Mouse (Mus musculus) ES-E14 (cell line): ENCODE data around the gene Adprhl1. TPM values are rescaled to one million over a fixed set of nuclear protein-coding genes. Genes with fewer than 3 reads are reported as not detected.

Experiments used
- DNase-seq: peaks from one replicate; pipeline ENCODE4 v3.0.0-alpha.2; 2013; ENCODE audit warnings: low read depth, low spot score
- H3K27ac ChIP-seq: 2 replicates; pipeline ENCODE4 v1.5.1; 2012; ENCODE audit warnings: low read depth, mild to moderate bottlenecking, low read length, moderate library complexity, mixed read lengths; ENCODE audit not compliant: poor library complexity, insufficient read depth, severe bottlenecking
- H3K36me3 ChIP-seq: 2 replicates; pipeline ENCODE4 v1.6.1; 2012; ENCODE audit warnings: mild to moderate bottlenecking, low read length, moderate library complexity, mixed read lengths; ENCODE audit not compliant: control insufficient read depth, poor library complexity, insufficient read depth, severe bottlenecking
- H3K4me1 ChIP-seq, 2 experiments: fragments of 150-350 bp in 1 of 2; sonication (generic) in 1 of 2; 2 replicates each; pipeline ENCODE4 v1.6.1; 2012; ENCODE audit warnings: low read length in 2 of 2, mild to moderate bottlenecking in 1 of 2, mixed read lengths in 1 of 2; ENCODE audit not compliant: control insufficient read depth in 2 of 2, insufficient read depth in 2 of 2, poor library complexity in 1 of 2
- H3K4me3 ChIP-seq, 2 experiments: fragments of 150-350 bp in 1 of 2; sonication (generic) in 1 of 2; 2 replicates each; pipeline ENCODE4 v1.5.1; 2012; ENCODE audit warnings: low read length in 2 of 2, low read depth in 1 of 2, mild to moderate bottlenecking in 1 of 2, mixed read lengths in 1 of 2; ENCODE audit not compliant: insufficient read depth in 1 of 2, poor library complexity in 1 of 2, severe bottlenecking in 1 of 2
- H3K9ac ChIP-seq: 2 replicates; pipeline ENCODE4 v1.6.1; 2012; ENCODE audit warnings: low read depth, mild to moderate bottlenecking, low read length, mixed read lengths; ENCODE audit not compliant: poor library complexity, insufficient read depth, severe bottlenecking
- H3K9me3 ChIP-seq: fragments of 150-350 bp; sonication (generic); 2 replicates; pipeline ENCODE4 v1.6.1; 2012; ENCODE audit warnings: low read depth, mild to moderate bottlenecking, low read length; ENCODE audit not compliant: control insufficient read depth, insufficient read depth
- CHD2 ChIP-seq: IDR thresholded peaks from 2 replicates; pipeline ENCODE4 v1.6.1; 2014; ENCODE audit warnings: mild to moderate bottlenecking, low read depth, low read length, inconsistent platforms
- HCFC1 ChIP-seq: IDR thresholded peaks from 2 replicates; pipeline ENCODE4 v1.6.1; 2012; ENCODE audit warnings: low read length, inconsistent platforms, borderline replicate concordance; ENCODE audit not compliant: insufficient read depth
- MAFK ChIP-seq: IDR thresholded peaks from 2 replicates; pipeline ENCODE4 v1.6.1; 2014; ENCODE audit warnings: mild to moderate bottlenecking, low read depth, low read length, inconsistent platforms; ENCODE audit not compliant: insufficient read depth
- ZC3H11A ChIP-seq: IDR thresholded peaks from 2 replicates; pipeline ENCODE4 v1.6.1; 2012; ENCODE audit warnings: low read depth, mild to moderate bottlenecking, inconsistent platforms, low read length, borderline replicate concordance
- ZNF384 ChIP-seq: IDR thresholded peaks from 2 replicates; pipeline ENCODE4 v1.6.1; 2012; ENCODE audit warnings: low read depth, low read length, inconsistent platforms
- in situ Hi-C, 2 experiments: fragments of 600-800 bp; cut with MboI; formaldehyde crosslinking; loops; one replicate each; pipeline ENCODE4 v1.15.1; 2025; ENCODE audit warnings: low sequenced_read_pairs in 2 of 2, inconsistent platforms in 1 of 2; ENCODE audit not compliant: unreplicated experiment in 2 of 2
- total RNA-seq: library from RNA; depleted of rRNA; stranded (reverse); fragments of 300-350 nt; gene quantifications from 2 replicates; pipeline ENCODE4 v1.2.3, GENCODE M21; 2012

The Adprhl1 gene
- total RNA-seq, 1 experiment, result 0.31 TPM

DNA sequence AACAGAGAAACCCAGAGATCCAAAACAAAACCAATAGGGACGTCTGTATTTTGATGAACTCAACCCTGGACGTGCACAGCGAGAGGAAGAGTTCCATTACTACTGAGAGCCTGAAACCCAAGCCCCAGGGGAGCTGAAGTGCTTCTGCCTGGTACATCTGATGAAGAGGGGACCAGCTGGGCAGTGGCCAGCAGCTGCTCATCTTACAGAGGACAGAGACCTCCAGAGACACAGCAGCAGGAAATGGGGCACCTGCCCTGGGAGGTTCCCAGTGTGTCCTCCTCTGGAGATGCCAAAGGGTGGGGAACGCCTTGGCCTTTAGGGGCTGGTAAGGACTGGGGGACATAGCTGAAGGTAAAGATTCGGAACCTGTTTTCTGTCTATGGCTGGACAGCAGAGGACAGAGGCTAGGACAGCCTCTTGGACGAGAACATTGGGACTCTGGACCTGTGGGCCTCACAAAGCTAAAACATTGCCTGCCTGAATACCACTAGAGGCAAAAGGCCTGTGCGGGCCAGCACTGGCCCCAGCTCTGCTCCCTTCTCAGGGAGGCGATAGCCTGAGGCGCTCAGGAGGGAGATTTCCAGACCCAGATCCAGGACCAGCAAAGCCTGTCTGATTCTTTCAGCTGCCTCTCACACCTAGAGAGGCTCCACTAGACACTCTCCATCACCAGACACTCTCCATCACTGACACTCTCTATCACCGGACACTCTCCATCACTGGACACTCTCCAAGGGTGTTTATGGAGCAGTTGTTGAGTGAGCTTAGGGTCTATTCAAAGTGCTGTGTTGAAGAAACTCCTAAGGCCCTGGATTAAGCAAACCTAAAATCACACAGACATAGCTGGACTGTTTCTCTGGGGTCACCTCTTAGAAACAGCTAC, 10.7 kb downstream of the Adprhl1 start:
- Histone ChIP-seq H3K9ac (no peak overlapping the region), H3K9me3 (no peaks in the 10 kb centered on the region), H3K4me1 (no peaks in the 10 kb centered on the region), H3K36me3 (no peaks in the 10 kb centered on the region), H3K27ac (no peak overlapping the region), H3K4me3 (no peak overlapping the region)
- in situ Hi-C loops, result no loop called here
- DNase-seq, result no peak
- TF ChIP-seq ZNF384 (no peak), CHD2 (no peak), HCFC1 (no peak), ZC3H11A (no peak)

DNA sequence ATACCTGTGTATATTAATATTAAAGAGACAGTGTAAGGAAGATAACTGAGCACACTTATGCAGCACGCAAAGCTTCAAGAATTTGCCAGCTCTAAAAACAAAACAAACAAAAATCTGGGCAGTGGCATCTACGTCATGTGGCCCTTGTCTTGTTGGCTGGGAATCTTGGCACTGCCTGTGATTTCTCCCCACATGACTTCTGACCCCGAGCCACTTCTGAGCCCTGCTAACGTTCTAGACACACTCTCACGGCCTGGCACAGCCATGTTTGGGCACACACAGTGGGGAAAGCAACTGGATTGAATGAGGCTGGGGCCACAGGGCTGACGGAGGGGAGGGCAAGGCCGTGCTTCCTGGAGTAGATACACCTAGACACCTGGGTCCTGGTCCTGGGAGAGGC, 13.3 kb downstream of the Adprhl1 start:
- in situ Hi-C loops, result no loop called here
- Histone ChIP-seq H3K4me1 (no peaks in the 10 kb centered on the region), H3K27ac (no peak overlapping the region), H3K36me3 (no peaks in the 10 kb centered on the region), H3K4me3 (no peak overlapping the region), H3K9ac (no peak overlapping the region), H3K9me3 (no peaks in the 10 kb centered on the region)
- DNase-seq, result no peak
- TF ChIP-seq MAFK, result no peak
- TF ChIP-seq CHD2, result no peak
- no peak for TF ChIP-seq ZC3H11A
- TF ChIP-seq HCFC1, result no peak
- TF ChIP-seq ZNF384, result no peak

DNA sequence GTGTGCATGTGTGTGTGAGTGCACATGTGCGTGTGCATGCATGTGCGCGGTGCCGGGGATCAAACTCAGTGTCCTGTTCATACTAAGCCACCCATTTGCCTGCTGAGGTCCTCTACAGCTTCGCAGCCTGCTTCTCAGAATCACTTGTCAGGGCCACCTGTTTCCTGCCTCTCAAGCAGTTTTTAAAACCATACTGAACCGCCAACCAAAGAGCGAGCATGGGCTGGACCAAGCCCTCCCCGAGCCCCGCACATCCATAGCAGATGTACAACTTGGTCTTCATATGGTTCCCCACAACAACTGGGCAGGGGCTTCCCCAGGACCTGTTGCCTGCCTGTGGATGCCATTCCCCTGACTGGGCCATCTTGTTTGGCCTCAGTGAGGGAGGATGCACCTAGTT, 13.9 kb downstream of the Adprhl1 start:
- H3K9me3 ChIP-seq, result no peaks in the 10 kb centered on the region
- H3K9ac ChIP-seq, result no peak overlapping the region
- no peaks in the 10 kb centered on the region for H3K4me1 ChIP-seq
- H3K27ac ChIP-seq, result no peak overlapping the region
- no peak overlapping the region for H3K4me3 ChIP-seq
- no peak for TF ChIP-seq MAFK
- no peak for TF ChIP-seq CHD2
- no peak for TF ChIP-seq ZNF384
- no peak for TF ChIP-seq HCFC1
- TF ChIP-seq ZC3H11A, result no peak
- no peaks in the 10 kb centered on the region for H3K36me3 ChIP-seq
- in situ Hi-C loops, result no loop called here
- DNase-seq, result no peak

DNA sequence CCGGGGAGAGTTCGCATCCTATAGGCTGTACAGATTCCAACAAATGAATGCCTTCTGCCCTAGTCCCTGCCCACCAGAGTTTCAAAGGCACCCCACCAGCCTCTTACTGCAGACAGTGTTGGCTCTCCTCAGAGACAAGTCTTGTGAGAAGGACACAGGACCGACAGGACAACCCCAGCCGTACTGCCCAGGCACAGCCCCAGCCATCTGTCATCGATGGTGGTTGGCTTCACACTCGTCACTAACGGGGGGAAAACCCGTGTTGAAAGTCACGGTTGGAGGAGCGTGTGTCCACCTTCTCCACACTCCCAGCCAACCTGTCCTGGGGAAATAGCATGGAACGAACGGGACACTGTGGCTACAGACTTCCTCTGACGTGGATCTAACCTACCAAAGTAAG, 19.2 kb downstream of the Adprhl1 start:
- Histone ChIP-seq H3K9ac (no peak overlapping the region), H3K9me3 (no peaks in the 10 kb centered on the region), H3K4me1 (no peaks in the 10 kb centered on the region), H3K4me3 (no peak overlapping the region), H3K27ac (no peak overlapping the region), H3K36me3 (no peaks in the 10 kb centered on the region)
- no peak for TF ChIP-seq MAFK
- TF ChIP-seq HCFC1, result no peak
- TF ChIP-seq CHD2, result no peak
- DNase-seq, result no peak
- in situ Hi-C loops, result no loop called here
